Mouse (Mus musculus) left cerebral cortex, adult 11 months (tissue): ENCODE measurements at regions not wholly inside any gene's neighbourhood (a gene's known extent, or its start where the extent isn't known, plus 50 kb on each side); places are given as distances from the start of the nearest gene placed in this dataset.

Source experiments
- DNase-seq: peaks from one replicate; pipeline ENCODE4 v3.0.0; 2022; ENCODE audit warnings: low spot score

GRCm38 (mm10) chr11:28655169-28655846, 71.2 kb upstream of the Ccdc85a start:
- DNase-seq, result no peak

GRCm38 (mm10) chr11:28649446-28649845, 65.3 kb upstream of the Ccdc85a start:
- DNase-seq, result no peak

- no peak for DNase-seq
Measured at GRCm38 (mm10) chr11:28648916-28649315, 64.8 kb upstream of the Ccdc85a start.

- DNase-seq, result no peak
Measured at GRCm38 (mm10) chr11:28639081-28639480, 55.0 kb upstream of the Ccdc85a start.

- DNase-seq, result no peak
Measured at GRCm38 (mm10) chr11:28636752-28637151, 52.6 kb upstream of the Ccdc85a start.
